Mouse (Mus musculus) cerebellum, adult 9-11 months (tissue): ENCODE data around the gene Polr2l.

Experiments used
- DNase-seq: peaks from one replicate; pipeline ENCODE4 v3.0.0; 2022

Gene Polr2l

GRCm38 (mm10) chr7:141484186-141485120 is 9.5 kb upstream of the Polr2l start:
- peak; percentile 79 for DNase-seq

DNA sequence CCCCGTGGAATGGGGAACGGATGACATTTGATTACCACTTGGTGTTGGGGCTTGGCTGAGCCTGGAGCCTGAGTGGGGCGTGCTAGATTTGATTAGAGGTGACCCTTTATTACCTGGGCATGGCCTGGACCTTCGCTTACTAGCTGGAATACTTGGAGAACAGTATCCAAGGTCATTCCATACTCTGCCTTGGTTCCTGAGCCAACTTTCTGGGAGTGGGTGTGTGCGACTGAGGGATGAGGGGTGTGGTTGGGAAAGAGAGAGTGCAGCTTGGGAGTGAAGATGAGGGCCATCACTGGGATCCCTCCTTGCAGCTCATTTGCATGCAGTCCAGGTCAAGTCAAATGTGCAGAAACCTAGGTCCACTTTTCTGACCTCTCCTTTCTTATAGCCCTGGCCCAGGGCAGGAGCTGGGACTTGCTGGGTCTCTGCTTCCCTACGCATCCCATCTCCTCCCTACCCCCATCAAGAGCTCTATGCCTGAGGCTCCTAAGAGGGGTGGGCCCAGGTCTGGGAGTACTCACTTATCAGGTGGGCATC is 8.3 kb upstream of the Polr2l start:
- peak; percentile 69 for DNase-seq

DNA sequence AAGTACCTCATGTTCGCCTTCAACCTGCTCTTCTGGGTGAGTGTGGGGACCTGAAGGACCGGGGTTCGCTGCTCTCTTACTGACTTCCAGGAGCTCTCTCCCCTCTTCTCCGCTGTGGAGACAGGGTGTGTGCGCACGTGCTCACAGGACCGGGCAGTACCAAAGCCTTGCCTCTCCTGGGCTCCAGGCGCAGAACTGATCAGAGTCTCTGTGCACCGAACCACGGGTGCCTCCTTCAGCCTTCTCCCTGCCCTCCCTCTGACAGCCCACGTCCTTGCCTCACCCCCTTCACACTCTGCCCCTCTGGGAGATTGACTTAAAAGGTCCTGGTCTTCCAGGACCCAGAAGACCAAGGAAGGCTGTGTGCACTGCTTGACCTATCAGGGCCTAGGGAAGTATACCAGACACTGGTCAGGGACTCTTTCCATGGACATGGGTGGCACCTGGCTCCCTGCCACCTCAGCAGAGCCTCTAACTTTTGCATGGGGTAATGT is 7.6 kb upstream of the Polr2l start:
- peak; percentile 78 for DNase-seq

GRCm38 (mm10) chr7:141481498-141482401 is 6.8 kb upstream of the Polr2l start:
- peak; percentile 85 for DNase-seq

DNA sequence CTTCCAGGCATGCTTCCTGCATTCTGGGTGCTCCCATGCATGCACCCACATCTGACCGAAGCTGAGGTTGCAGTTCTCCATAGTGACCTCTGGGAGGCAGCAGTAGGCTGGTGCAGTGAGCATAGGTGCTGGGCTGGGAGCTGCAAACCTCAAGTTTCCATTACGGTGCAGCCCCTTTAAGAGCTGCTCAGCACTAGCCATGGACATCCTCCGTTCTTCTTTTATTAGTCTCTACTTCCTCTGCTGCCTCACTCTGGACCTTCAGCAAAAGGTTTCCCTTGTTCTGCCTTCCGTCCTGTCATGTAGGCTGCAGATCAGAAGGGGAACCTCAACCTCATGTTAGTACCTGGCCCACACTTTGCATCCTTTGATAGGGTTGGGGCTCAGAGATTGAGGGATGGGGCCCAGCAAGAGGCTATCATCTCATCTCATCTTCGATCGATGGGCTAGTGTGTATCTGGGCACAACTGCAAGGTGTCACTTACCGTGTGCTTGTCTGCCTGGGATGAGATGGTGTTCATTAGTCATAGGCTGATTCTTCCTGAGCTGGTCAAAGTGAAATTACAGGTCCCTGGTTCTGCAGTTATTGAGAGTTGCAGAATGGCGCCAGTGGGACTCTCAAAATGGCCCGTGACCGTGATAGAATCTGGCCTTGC is 6.0 kb upstream of the Polr2l start:
- peak; percentile 90 for DNase-seq

GRCm38 (mm10) chr7:141478270-141478748 is 3.4 kb upstream of the Polr2l start:
- no peak for DNase-seq

DNA sequence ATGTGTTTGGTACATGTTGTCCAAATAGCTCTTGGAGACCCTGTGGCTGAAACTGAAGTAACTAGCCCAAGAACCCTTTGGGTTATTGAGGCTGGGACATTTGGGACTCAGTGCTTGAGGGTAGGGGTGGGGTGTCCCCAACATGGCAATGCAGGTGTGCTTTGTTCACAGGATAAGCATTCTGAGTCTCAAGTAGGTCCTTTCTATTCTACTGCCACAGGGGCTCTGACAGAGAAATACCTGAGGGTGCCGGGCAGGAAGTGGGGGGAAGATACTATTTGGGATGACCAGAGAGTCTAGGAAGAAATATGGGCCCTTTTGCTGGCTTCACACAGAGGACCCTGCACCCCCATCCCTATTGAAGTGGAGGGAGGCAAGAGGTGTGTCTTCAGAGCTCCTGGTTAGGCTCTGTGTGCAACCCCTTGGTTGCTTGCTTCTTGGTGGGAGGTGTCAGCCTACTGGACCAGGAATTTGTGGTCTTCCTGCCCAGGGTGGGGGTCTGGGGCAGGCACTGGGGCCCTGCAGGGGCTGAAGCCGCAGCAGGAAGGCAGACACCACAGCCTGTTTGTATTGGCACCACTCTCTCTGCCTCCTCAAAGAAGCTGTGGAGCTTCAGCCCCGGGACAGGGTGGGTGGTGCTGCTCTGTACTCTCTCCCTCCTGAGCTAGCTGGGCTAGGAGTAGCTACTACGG is 2.8 kb upstream of the Polr2l start:
- DNase-seq, result peak; percentile 54

- DNase-seq, result peak; percentile 58
Measured at GRCm38 (mm10) chr7:141476981-141477370, 2.0 kb upstream of the Polr2l start.

- peak; percentile 81 for DNase-seq
Measured at GRCm38 (mm10) chr7:141476226-141476980, 1.5 kb upstream of the Polr2l start.

- DNase-seq, result no peak
Measured at GRCm38 (mm10) chr7:141475805-141476158, 850 bp upstream of the Polr2l start.

DNA sequence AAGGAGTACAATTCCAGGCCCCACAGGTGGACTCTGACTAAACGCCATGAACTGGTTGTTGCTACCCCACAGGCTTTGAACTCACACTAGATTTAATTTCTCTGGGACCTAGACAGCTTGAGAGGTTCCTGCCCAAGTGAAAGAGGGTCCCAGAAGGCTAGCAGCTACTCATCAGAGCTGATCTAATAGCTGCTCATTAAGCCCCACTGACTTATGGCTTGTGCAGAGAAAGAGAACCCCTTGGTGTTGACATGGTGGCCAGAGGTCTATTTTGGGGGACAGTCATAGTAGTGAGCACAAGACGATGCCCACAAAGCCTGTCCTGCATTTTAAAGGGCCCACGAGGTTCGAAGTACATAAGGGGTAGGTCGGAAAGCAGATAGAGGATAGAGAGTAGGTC is 772 bp downstream of the Polr2l start:
- no peak for DNase-seq

GRCm38 (mm10) chr7:141472763-141473162 is 2.2 kb downstream of the Polr2l start:
- no peak for DNase-seq

DNA sequence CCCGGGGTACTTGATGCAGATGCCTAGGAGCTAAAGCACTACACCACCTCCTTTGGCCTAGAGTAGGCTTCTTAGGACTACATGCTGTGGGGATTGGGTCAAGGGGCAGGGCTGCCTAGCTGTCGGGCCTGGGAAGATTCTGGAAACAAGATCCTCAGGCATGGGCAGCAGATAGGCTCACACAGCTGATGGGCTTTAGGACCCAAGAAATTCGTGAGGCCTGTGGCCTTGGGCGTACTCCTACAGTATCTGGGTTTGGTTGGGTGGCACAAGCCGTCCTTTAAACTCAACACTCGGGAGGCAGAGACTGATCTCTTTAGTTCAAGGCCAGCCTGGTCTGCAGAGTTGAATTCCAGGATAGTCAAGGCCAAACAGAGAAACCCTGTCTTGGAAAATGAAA is 2.7 kb downstream of the Polr2l start:
- DNase-seq, result no peak

- no peak for DNase-seq
Measured at GRCm38 (mm10) chr7:141471236-141471635, 3.7 kb downstream of the Polr2l start.

GRCm38 (mm10) chr7:141470637-141470944 is 4.3 kb downstream of the Polr2l start:
- DNase-seq, result no peak

- DNase-seq, result peak; percentile 61
Measured at GRCm38 (mm10) chr7:141469901-141470636, 4.9 kb downstream of the Polr2l start.

DNA sequence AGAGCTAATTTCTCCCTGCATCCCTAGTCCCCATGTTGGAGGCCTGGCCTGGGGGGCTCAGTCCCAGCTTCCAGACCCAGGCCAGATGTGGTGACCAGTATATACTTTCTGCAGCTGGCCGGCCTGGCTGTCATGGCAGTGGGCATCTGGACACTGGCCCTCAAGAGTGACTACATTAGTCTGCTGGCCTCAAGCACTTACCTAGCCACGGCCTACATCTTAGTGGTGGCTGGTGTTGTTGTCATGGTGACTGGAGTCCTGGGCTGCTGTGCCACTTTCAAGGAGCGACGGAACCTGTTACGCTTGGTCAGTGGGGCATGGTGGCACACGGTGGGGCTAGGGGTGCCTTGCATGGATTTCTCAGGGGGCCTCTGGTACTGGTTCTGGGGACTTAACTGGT is 5.6 kb downstream of the Polr2l start:
- peak; percentile 52 for DNase-seq

DNA sequence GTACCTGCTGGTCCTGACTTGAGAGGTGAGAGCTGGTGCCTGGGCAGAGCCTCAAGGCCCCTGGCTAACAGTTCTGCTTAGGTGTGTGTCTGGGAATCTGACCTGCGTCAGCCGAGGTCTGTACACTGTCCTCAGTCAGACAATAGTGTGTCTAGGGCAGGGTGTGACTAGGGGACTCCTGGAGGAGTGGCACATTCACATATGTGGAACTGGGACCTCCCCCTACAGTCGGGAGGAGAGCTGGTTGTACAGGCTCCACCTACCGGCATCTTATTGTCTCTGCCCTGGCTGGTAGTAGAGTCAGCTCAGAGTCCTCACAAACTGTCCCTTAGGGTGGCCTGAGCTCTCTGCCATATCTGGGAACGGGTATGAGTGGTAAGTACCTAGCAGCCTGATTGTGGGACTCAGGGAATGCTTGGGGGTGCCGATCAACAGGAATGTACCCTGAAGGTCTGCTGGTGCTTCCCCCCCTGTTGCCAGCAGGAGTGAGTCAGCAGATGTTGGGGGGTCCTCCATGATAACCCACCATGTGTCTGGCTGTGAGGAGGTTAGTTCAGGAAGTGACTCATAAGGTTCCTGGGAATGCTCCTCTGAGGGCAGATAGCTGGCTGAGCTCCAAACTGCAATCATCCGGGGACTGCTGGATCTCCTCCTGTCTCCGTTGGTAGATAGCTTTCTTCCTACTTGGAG is 6.3 kb downstream of the Polr2l start:
- peak; percentile 80 for DNase-seq

GRCm38 (mm10) chr7:141468164-141468521 is 6.8 kb downstream of the Polr2l start:
- DNase-seq, result peak; percentile 60
